Mouse (Mus musculus) MEL (cell line): ENCODE results near the gene Gorasp1. TPM values are rescaled to one million over a fixed set of nuclear protein-coding genes. Genes with fewer than 3 reads are reported as not detected.

Source experiments
- DNase-seq: peaks from one replicate; pipeline ENCODE4 v3.0.0; 2011; ENCODE audit warnings: low read depth, low spot score
- H3K27ac ChIP-seq: 2 replicates; pipeline ENCODE4 v1.5.1; 2012; ENCODE audit warnings: low read depth, mild to moderate bottlenecking, control low read depth, low read length, moderate library complexity; ENCODE audit not compliant: control insufficient read depth
- H3K27me3 ChIP-seq, 2 experiments: fragments of 150-350 bp in 1 of 2; sonication (generic) in 1 of 2; 2 replicates each; pipeline ENCODE4 v1.6.1; 2012; ENCODE audit warnings: low read length in 2 of 2, mild to moderate bottlenecking in 2 of 2, improper control_type of control experiment in 1 of 2, moderate library complexity in 1 of 2; ENCODE audit not compliant: insufficient read depth in 2 of 2, control insufficient read depth in 1 of 2
- H3K36me3 ChIP-seq, 2 experiments: 2 replicates each; pipeline ENCODE4 v1.6.1; 2012 to 2014; ENCODE audit warnings: low read length in 2 of 2, improper control_type of control experiment in 1 of 2, inconsistent platforms in 1 of 2, mild to moderate bottlenecking in 1 of 2; ENCODE audit not compliant: insufficient read depth in 2 of 2, control insufficient read depth in 1 of 2
- H3K4me1 ChIP-seq, 2 experiments: fragments of 150-350 bp in 1 of 2; sonication (generic) in 1 of 2; 2 replicates each; pipeline ENCODE4 v1.6.1; 2012; ENCODE audit warnings: low read length in 2 of 2, improper control_type of control experiment in 1 of 2, mild to moderate bottlenecking in 1 of 2; ENCODE audit not compliant: insufficient read depth in 2 of 2, control insufficient read depth in 1 of 2
- H3K4me3 ChIP-seq, 2 experiments: fragments of 150-350 bp in 1 of 2; sonication (generic) in 1 of 2; 2 replicates each; pipeline ENCODE4 v1.5.1; 2012; ENCODE audit warnings: low read depth in 2 of 2, low read length in 2 of 2, mild to moderate bottlenecking in 2 of 2, moderate library complexity in 2 of 2, control low read depth in 1 of 2, improper control_type of control experiment in 1 of 2; ENCODE audit not compliant: control insufficient read depth in 1 of 2, insufficient read depth in 1 of 2
- H3K79me2 ChIP-seq: 2 replicates; pipeline ENCODE4 v1.6.1; 2012; ENCODE audit warnings: mild to moderate bottlenecking, low read length, moderate library complexity; ENCODE audit not compliant: control insufficient read depth, poor library complexity, insufficient read depth
- H3K9ac ChIP-seq: 2 replicates; pipeline ENCODE4 v1.6.1; 2012; ENCODE audit warnings: low read depth, mild to moderate bottlenecking, control low read depth, low read length, moderate library complexity; ENCODE audit not compliant: control insufficient read depth, poor library complexity, severe bottlenecking
- H3K9me3 ChIP-seq: fragments of 150-350 bp; sonication (generic); replicated peaks from 2 replicates; pipeline ENCODE4 v1.6.1; 2012; ENCODE audit warnings: mild to moderate bottlenecking, low read length, improper control_type of control experiment, moderate library complexity; ENCODE audit not compliant: insufficient read depth
- TAL1 ChIP-seq: IDR thresholded peaks from 2 replicates; pipeline ENCODE4 v1.6.1; 2012; ENCODE audit warnings: mild to moderate bottlenecking, inconsistent platforms, low read length, moderate library complexity, mixed read lengths
- polyA plus RNA-seq, 2 experiments: library from polyadenylated mRNA; stranded (reverse) in 1 of 2; unstranded in 1 of 2; fragments of >175 nt in 1 of 2; fragments of >200 nt in 1 of 2; gene quantifications; 2 replicates each; pipeline versions ENCODE4 v1.2.1 to v1.2.4; 2012; ENCODE audit warnings: low replicate concordance in 2 of 2, low read depth in 1 of 2; ENCODE audit not compliant: insufficient read length in 2 of 2, insufficient read depth in 1 of 2, missing spikeins in 1 of 2
- total RNA-seq: library from RNA; depleted of rRNA; stranded (reverse); fragments of 300-350 nt; gene quantifications from 2 replicates; pipeline ENCODE4 v1.2.3, GENCODE M21; 2012; rRNA removed

Gene Gorasp1
- total and polyA plus RNA-seq, 3 experiments, result 18.3 to 21.9 TPM; not detected in 1

DNA sequence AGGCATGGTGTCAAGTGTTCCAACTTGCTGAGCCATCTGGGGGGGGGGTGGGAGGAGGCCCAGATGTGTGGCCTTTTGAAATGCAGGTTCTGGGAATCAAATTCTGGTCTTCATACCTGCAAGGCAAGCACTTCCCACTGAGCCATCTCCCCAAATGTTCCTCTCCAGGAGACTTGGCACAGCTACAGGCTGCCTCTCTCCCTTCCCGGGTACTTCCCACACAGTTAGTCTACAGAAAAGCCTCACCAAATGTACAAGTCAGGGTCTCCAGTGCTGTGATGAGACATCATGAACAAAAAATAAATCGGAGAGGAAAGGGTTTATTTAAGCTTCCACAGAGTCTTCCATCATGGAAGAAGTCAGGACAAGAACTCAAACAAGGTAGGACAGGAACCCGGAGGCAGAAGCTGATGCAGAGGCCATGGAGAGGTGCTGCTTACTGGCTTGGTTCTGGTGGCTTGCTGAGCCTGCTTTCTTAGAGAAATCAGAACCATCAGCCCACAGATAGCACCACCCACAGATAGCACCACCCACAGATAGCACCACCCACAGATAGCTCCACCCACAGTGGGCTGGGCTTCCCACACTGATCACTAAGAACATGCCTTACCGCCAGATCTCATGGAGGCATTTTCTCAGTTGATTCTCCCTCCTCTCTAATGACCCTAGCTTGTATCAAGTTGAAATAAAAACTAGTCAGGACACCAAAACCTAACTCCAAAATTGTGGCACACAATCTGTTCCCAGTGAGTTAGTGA is 50.0 kb downstream of the Gorasp1 start:
- no peak for DNase-seq
- Histone ChIP-seq H3K4me3 (no peak overlapping the region), H3K27ac (no peak overlapping the region), H3K79me2 (no peaks in the 10 kb centered on the region), H3K9ac (no peak overlapping the region), H3K4me1 (no peaks in the 10 kb centered on the region), H3K27me3 (no peaks in the 10 kb centered on the region), H3K9me3 (no peaks in the 10 kb centered on the region), H3K36me3 (no peaks in the 10 kb centered on the region)
- TF ChIP-seq TAL1, result no peak

Other genes with a start within 250 kb of the Gorasp1 start
- gene Scn10a, start 218.2 kb downstream of the Gorasp1 start, total RNA-seq, result 0.27 and 0.42 TPM in 2 replicates
- gene Scn10a, start 218.2 kb downstream of the Gorasp1 start, polyA plus RNA-seq, result 1 to 10 TPM in 1 of 2 experiments, not detected in 1; 2.9 TPM
- 0.04 and 0.10 TPM in 2 replicates for gene Scn11a, start 112.1 kb downstream of the Gorasp1 start, total RNA-seq
- under 1 TPM in 1 of 2 experiments, not detected in 1; 0.15 TPM for gene Scn11a, start 112.1 kb downstream of the Gorasp1 start, polyA plus RNA-seq
- 31.0 and 34.1 TPM in 2 replicates for gene Wdr48, start 42.7 kb downstream of the Gorasp1 start, total RNA-seq
- gene Wdr48, start 42.7 kb downstream of the Gorasp1 start, polyA plus RNA-seq, result 10 to 100 TPM in 1 of 2 experiments, not detected in 1; 40.5 TPM
- gene Ttc21a, start within 50 bp of the Gorasp1 start, total RNA-seq, result not detected in 2 replicates
- gene Ttc21a, start within 50 bp of the Gorasp1 start, polyA plus RNA-seq, result under 1 TPM in 1 of 2 experiments, not detected in 1; 0.01 TPM
- 3.7 and 4.1 TPM in 2 replicates for gene Csrnp1, start 47.1 kb upstream of the Gorasp1 start, total RNA-seq
- 1 to 10 TPM in 1 of 2 experiments, not detected in 1; 8.1 TPM for gene Csrnp1, start 47.1 kb upstream of the Gorasp1 start, polyA plus RNA-seq
- gene Xirp1, start 86.0 kb upstream of the Gorasp1 start, total RNA-seq, result not detected in 2 replicates
- not detected for gene Xirp1, start 86.0 kb upstream of the Gorasp1 start, polyA plus RNA-seq
- not detected in 2 replicates for gene Cx3cr1, start 132.3 kb upstream of the Gorasp1 start, total RNA-seq
- not detected for gene Cx3cr1, start 132.3 kb upstream of the Gorasp1 start, polyA plus RNA-seq
- gene Ccr8, start 154.5 kb upstream of the Gorasp1 start, total RNA-seq, result not detected in 2 replicates
- not detected for gene Ccr8, start 154.5 kb upstream of the Gorasp1 start, polyA plus RNA-seq
- 76.1 and 87.6 TPM in 2 replicates for gene Slc25a38, start 172.8 kb upstream of the Gorasp1 start, total RNA-seq
- gene Slc25a38, start 172.8 kb upstream of the Gorasp1 start, polyA plus RNA-seq, result 10 to 100 TPM in 1 of 2 experiments, not detected in 1; 81.3 TPM
- gene Rpsa, start 190.1 kb upstream of the Gorasp1 start, total RNA-seq, result 1,584 and 1,827 TPM in 2 replicates
- gene Rpsa, start 190.1 kb upstream of the Gorasp1 start, polyA plus RNA-seq, result 1,000 to 10,000 TPM in 1 of 2 experiments, 100 to 1,000 TPM in 1; 726 to 4,532 TPM
- not detected in 2 replicates for gene Mobp, start 212.1 kb upstream of the Gorasp1 start, total RNA-seq
- gene Mobp, start 212.1 kb upstream of the Gorasp1 start, polyA plus RNA-seq, result not detected